Mouse (Mus musculus) liver, adult 2 months (tissue): ENCODE results near the gene Gm29094. TPM values are rescaled to one million over a fixed set of nuclear protein-coding genes. Genes with fewer than 3 reads are reported as not detected.
"Not testable (repeated sequence)": the region's sequence is repeated elsewhere in the genome, so short reads cannot be mapped to it uniquely, and the experiment has no call there.

Experiments used
- DNase-seq: peaks from one replicate; pipeline ENCODE4 v3.0.0-alpha.2; 2011; ENCODE audit warnings: low read depth, low spot score; ENCODE audit errors: extremely low read depth
- H3K27ac ChIP-seq: fragments of 200-500 bp; replicated peaks from 2 replicates; pipeline ENCODE4 v1.5.1; 2012; ENCODE audit warnings: low read depth, mild to moderate bottlenecking, control low read depth, inconsistent platforms, low read length; ENCODE audit not compliant: insufficient read depth
- H3K27me3 ChIP-seq: fragments of 200-500 bp; 2 replicates; pipeline ENCODE4 v1.6.1; 2012; ENCODE audit warnings: mild to moderate bottlenecking, moderate library complexity, low read length, inconsistent platforms; ENCODE audit not compliant: control insufficient read depth, insufficient read depth
- H3K36me3 ChIP-seq: fragments of 200-500 bp; 2 replicates; pipeline ENCODE4 v1.6.1; 2012; ENCODE audit warnings: low read length, inconsistent platforms; ENCODE audit not compliant: control insufficient read depth, insufficient read depth
- H3K4me1 ChIP-seq: fragments of 200-500 bp; 2 replicates; pipeline ENCODE4 v1.6.1; 2011; ENCODE audit warnings: low read length; ENCODE audit not compliant: control insufficient read depth, insufficient read depth
- H3K4me3 ChIP-seq: fragments of 200-500 bp; 2 replicates; pipeline ENCODE4 v1.5.1; 2011; ENCODE audit warnings: low read depth, mild to moderate bottlenecking, control low read depth, low read length, moderate library complexity; ENCODE audit not compliant: insufficient read depth
- H3K79me2 ChIP-seq: fragments of 200-500 bp; 2 replicates; pipeline ENCODE4 v1.6.1; 2012; ENCODE audit warnings: inconsistent platforms, mild to moderate bottlenecking, low read length, moderate library complexity; ENCODE audit not compliant: control insufficient read depth, insufficient read depth
- H3K9ac ChIP-seq: fragments of 200-500 bp; 2 replicates; pipeline ENCODE4 v1.6.1; 2012; ENCODE audit warnings: low read depth, mild to moderate bottlenecking, control low read depth, inconsistent platforms, low read length
- CTCF ChIP-seq: fragments of 200-500 bp; IDR thresholded peaks from 2 replicates; pipeline ENCODE4 v1.5.1; 2011; ENCODE audit warnings: low read depth, low read length, control low read depth
- WGBS: fragments of 180-500 bp; shearing (Covaris S2); methylation state at CpG from one replicate; pipeline ENCODE4 v1.1.7; 2018; 5-methylcytosine and 5-hydroxymethylcytosine counted together
- polyA plus RNA-seq: library from polyadenylated mRNA; depleted of rRNA; stranded (reverse); fragments of >200 nt; gene quantifications from 2 replicates; pipeline ENCODE4 v1.2.3, GENCODE M21; 2012; rRNA removed
- total RNA-seq: library from RNA; depleted of rRNA; stranded (reverse); fragments of >200 nt; gene quantifications from 2 replicates; pipeline ENCODE4 v1.2.3, GENCODE M21; 2014; rRNA removed

Gm29094 gene
- 0.40 TPM in 1 of 2 replicates, not detected in the other for total RNA-seq
- not detected in 2 replicates for polyA plus RNA-seq

GRCm38 (mm10) chr9:89198969-89199416 lies at the start of gene Gm29094, which contains the start of gene Bcl2a1b:
TSS of gene Gm29094 (plus strand) at chr9:89199379.
TSS of gene Bcl2a1b (plus strand) at chr9:89199209.
- DNase-seq, H3K4me3 ChIP-seq, H3K36me3 ChIP-seq, H3K79me2 ChIP-seq, H3K9ac ChIP-seq, H3K27me3 ChIP-seq, H3K27ac ChIP-seq, H3K4me1 ChIP-seq: not testable (repeated sequence)
- 57% methylated on average over 5 of the region's 5 CpGs for WGBS

- H3K79me2 ChIP-seq, DNase-seq, H3K9ac ChIP-seq, H3K4me1 ChIP-seq, H3K4me3 ChIP-seq, H3K27me3 ChIP-seq, H3K36me3 ChIP-seq, H3K27ac ChIP-seq: not testable (repeated sequence)
Observed at GRCm38 (mm10) chr9:89172539-89172938, 26.6 kb upstream of the Gm29094 start.

- not testable (repeated sequence) for H3K79me2 ChIP-seq, H3K9ac ChIP-seq, H3K4me1 ChIP-seq, H3K27ac ChIP-seq, H3K36me3 ChIP-seq, H3K4me3 ChIP-seq, H3K27me3 ChIP-seq
- peak; percentile 2 for DNase-seq
- peak; percentile 23; the same call in 1 of the 2 replicates for TF ChIP-seq CTCF
- WGBS: 18% methylated on average over 3 of the region's 3 CpGs
Observed at GRCm38 (mm10) chr9:89178833-89179232, 20.3 kb upstream of the Gm29094 start.

- DNase-seq, H3K4me1 ChIP-seq, H3K27me3 ChIP-seq, H3K36me3 ChIP-seq, H3K4me3 ChIP-seq, H3K9ac ChIP-seq, H3K79me2 ChIP-seq, H3K27ac ChIP-seq: not testable (repeated sequence)
- 62% methylated on average over 4 of the region's 4 CpGs for WGBS
Observed at GRCm38 (mm10) chr9:89179469-89179868, 19.7 kb upstream of the Gm29094 start.

- H3K9ac ChIP-seq, H3K27me3 ChIP-seq, H3K4me1 ChIP-seq, H3K36me3 ChIP-seq, DNase-seq, H3K4me3 ChIP-seq, H3K27ac ChIP-seq, H3K79me2 ChIP-seq: not testable (repeated sequence)
- 76% methylated on average over 15 of the region's 15 CpGs for WGBS
Observed at GRCm38 (mm10) chr9:89187006-89187405, 12.2 kb upstream of the Gm29094 start.

GRCm38 (mm10) chr9:89195483-89195882 lies 3.7 kb upstream of the Gm29094 start:
- not testable (repeated sequence) for H3K27me3 ChIP-seq, H3K36me3 ChIP-seq, H3K4me1 ChIP-seq, DNase-seq, H3K9ac ChIP-seq, H3K79me2 ChIP-seq, H3K4me3 ChIP-seq, H3K27ac ChIP-seq

- H3K79me2 ChIP-seq, DNase-seq, H3K9ac ChIP-seq, H3K27ac ChIP-seq, H3K27me3 ChIP-seq, H3K36me3 ChIP-seq, H3K4me1 ChIP-seq, H3K4me3 ChIP-seq: not testable (repeated sequence)
- 75% methylated on average over 1 of the region's 1 CpGs for WGBS
Observed at GRCm38 (mm10) chr9:89197509-89197908, 1.7 kb upstream of the Gm29094 start.

GRCm38 (mm10) chr9:89198349-89198748 lies 830 bp upstream of the Gm29094 start:
- H3K36me3 ChIP-seq: not testable (repeated sequence)

GRCm38 (mm10) chr9:89202256-89202655 lies 3.1 kb downstream of the Gm29094 start:
- not testable (repeated sequence) for H3K9ac ChIP-seq, H3K27me3 ChIP-seq, H3K79me2 ChIP-seq, DNase-seq, H3K4me1 ChIP-seq, H3K4me3 ChIP-seq, H3K27ac ChIP-seq, H3K36me3 ChIP-seq

More at GRCm38 (mm10) chr9:89198349-89198748, 830 bp upstream of the Gm29094 start:
- not testable (repeated sequence) for DNase-seq, H3K27me3 ChIP-seq, H3K27ac ChIP-seq, H3K4me1 ChIP-seq, H3K9ac ChIP-seq, H3K79me2 ChIP-seq, H3K4me3 ChIP-seq
- WGBS: 79% methylated on average over 3 of the region's 3 CpGs
